Mouse (Mus musculus) layer of hippocampus, adult 9-11 months (tissue): ENCODE data around the gene Cdk10.
"Not testable (repeated sequence)": the region's sequence is repeated elsewhere in the genome, so short reads cannot be mapped to it uniquely, and the experiment has no call there.

ENCODE experiments used
- DNase-seq: peaks from one replicate; pipeline ENCODE4 v3.0.0; 2022

The Cdk10 gene

GRCm38 (mm10) chr8:123233760-123234159 lies 9.1 kb downstream of the Cdk10 start:
- DNase-seq, result no peak

DNA sequence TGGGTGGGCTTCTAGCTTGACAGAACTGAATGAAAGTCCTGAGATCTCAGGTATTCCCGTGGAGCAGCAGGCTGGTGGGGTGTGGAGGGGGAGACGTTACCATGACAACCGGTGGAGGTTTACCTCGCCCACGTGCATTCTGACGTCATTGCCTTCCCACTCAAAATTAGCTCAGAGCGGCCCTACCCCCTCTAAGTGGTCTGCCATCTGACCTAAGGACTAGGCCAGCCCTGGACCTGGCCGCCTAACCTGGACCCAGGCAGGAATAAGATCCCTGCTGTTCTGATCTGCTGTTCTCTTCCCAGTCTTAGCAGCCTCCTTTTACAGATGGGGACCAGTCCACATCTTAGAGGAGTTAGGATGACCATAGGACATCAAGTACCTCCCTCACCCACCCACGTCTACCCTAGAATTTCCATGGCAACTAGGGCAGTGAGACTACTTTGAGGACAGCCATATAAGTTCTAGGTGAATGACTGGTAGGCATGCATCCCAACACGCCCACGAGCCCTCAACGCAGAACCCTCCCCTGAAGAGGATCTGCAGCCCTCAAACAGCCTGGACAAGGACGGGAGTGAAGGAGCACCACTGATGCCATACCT lies 10.4 kb downstream of the Cdk10 start:
- peak; percentile 90 for DNase-seq

DNA sequence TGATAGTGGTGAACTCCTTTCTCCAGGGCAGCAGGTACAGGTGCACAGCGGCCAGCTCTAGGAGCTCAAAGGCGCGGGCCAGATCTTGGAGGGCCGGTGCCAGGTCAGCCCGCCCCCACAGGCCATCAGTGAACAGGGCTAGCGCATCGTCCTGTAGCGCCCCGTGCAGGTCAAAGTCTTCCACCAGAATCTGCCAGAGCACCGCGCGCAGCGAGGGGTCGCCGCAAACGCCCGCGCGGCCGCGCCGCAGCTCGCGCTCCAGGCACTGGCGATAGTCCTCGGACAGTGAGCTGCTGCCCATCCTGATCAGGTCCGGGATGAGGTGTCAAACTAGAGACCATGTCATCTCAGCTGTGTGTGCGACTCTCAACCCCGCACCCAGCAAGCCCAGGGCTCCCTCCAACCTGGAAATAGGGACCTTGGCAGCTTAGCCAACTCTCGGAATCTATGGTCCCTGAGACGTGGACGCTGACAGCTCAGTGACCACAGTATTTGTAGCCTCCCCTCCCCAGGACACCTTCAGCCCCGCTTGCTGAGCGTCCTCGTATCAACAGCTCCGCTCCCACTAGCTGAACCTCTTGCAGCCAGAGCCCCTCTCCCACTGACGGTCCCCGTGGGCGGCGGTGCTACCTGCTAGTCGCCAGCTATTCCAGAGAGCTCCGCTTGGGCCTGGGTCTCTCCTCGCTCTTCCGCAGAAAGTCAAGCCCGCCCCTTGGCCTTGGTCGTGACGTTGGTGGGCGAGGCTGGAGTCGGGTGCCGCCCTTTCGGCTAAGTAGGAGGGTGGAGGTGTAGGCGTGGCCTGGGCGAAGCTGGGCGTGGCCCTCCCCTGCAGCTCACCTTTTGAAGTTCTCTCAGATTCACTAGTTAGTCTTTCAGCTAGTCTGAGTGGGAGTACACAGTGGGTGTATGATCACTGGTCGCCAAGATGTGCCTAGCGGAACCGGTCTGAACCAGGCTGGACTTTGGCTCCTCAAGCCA lies 11.2 kb downstream of the Cdk10 start, which contains the start of gene Spata2l:
Gene Spata2l, minus strand, starts transcription at position 714 of the 978 bp plus-strand sequence.
- peak; percentile 90 for DNase-seq

GRCm38 (mm10) chr8:123239398-123239797 lies 14.8 kb downstream of the Cdk10 start:
- DNase-seq, result no peak

DNA sequence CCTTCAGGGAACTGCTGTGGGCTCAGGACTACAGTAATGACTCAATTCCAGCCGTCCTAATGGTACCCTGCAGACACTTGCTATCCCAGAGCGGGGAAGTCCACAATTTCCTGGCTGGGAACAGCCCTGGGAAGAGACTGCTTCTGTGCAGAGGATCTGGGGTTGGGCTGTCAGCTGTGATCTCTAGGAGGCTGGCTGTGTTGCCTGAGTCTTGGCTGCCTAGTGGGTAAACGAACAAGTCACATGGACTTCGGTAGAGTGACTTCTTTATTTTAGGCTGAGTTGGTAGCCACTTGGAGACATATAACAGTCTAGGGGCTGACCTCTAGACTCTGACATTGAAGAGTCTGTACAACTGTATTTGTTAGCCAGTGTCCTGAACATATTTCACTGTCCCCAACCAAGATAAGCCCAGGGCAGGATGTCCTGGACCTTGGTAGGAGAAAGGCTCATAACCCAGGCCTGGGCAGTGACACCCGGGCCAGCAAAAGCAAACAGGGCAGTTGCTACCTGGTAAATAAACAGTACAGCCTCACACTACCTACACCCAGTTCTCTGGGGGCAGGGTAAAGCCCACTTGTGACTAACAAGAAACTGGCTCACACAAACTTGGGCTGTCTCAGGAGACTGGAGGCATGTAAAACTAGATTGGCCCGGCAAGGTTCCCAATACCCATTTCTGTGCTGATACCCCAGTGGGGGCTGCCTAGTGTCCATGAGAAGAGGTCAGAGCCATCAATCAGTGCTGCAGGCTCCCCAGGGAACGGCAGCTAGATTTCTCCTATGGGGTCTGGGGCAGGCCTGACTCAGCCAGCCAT lies 17.7 kb downstream of the Cdk10 start:
- no peak for DNase-seq

- DNase-seq, result no peak
Observed at GRCm38 (mm10) chr8:123243053-123243452, 18.4 kb downstream of the Cdk10 start.

DNA sequence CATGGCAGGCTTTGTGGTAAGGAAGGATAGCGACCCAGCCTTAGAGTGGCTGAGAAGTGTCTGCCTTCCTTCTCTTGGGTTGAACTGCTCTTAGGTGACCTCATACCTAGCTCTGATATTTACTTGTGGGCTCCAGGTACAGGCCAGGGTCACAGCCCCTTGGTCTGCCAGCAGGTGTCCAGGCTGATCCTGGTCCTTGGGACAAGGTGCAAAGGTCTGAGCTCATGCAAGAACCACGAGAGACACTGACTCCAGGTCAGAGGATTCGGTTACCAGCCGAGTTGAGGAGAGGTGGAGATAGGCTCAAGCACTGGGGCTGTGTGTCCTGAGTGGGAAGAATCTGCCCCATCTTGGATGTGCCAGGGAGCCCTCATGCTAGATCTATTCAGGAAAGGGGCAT lies 19.7 kb downstream of the Cdk10 start:
- DNase-seq, result no peak

DNA sequence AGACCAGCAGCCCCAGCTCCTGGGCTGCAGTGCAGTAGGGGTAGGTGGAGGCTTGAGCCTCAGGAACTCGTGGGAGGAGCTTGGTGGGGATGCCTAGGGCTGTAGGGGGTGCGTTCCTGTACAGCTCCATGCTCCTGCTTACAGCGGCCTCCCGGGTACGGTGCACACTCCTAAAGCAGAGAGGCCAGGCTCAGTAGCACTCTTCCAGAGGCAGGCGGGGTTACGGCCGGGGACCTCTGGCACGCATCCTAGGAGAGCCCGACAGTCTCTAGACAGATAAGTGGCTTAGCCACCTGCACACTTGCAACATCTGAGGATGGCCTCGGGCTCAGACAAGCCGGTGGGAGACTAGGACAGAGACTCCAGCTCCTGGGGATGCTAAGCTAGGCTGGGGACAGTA lies 20.9 kb downstream of the Cdk10 start:
- DNase-seq, result no peak

GRCm38 (mm10) chr8:123247748-123248147 lies 23.1 kb downstream of the Cdk10 start:
- no peak for DNase-seq

DNA sequence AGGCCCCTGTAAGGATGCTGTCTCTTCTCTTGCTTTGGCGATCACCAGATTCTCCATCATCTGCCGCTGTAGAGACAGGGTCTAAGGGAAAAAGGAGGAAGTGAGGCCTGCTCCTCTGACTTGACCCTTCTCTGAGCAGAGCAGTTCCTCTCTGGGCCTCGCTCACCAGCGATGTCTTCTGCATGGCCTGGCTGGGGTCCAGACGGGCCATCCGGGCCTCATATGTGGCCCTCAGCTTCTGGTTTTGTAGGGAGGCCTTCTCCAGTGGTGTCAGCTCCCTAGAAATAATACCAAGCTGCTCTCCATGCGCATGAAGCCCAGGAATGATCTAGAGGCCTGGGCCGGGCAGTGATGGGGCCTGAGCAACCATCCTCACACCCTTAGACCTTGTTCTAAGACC lies 24.0 kb downstream of the Cdk10 start:
- DNase-seq, result peak; percentile 69

- no peak for DNase-seq
Observed at GRCm38 (mm10) chr8:123250940-123251339, 26.3 kb downstream of the Cdk10 start.

DNA sequence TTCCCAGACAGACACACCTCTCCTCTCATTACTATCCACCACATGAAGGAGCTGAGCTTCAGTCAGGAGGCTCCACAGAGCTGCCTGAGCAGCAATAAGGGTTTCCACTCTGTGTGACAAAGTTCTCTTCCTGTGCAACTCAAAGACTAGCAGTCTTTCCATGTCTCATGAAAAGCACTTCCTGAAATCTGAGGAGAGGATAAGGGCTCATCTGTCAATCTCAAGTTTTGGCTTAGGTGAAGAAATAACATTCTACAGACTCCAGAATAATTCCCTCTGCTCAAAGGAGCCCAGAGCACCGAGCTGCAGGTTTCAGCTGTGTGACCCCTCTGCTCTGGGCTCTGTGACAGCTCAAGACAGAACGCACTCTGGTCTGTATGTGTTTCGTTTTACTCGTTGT lies 28.3 kb downstream of the Cdk10 start:
- no peak for DNase-seq

DNA sequence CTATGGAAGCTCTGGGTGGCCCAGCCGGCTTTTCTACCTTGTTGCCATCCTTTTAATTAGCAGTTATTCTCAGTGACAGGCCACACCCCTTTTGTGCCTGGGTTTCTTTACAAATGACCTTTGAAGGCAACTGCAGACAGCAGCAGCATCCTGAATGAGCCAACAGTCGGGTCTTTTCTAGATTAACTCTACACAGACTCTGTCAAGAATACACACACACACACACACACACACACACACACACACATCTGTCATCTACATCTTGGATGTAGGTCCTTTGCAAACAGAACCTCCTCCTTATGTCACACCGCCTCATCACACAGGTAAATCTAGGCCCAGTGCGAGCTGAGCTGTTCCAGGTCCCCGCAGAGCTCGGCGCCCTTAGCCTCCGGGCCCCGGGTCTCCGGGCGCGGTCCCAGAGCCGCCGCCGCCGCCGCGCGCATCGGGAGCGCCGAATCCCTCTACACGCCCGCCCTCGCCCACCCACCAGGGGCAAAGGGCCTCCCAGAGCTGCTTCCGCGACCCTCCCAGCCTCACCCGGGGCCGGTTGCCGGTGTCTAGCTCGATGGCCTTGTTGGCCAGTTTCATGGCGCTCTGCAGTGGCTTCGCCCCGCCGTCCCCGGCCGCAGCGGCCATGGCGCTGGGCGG lies 28.9 kb downstream of the Cdk10 start:
- DNase-seq, result no peak

- DNase-seq, result peak; percentile 74
Observed at GRCm38 (mm10) chr8:123254099-123254885, 29.6 kb downstream of the Cdk10 start, which contains the start of the genes Zfp276 and Vps9d1. Gene Zfp276, plus strand, starts transcription at chr8:123254195. Gene Vps9d1, minus strand, starts transcription at chr8:123254348.

DNA sequence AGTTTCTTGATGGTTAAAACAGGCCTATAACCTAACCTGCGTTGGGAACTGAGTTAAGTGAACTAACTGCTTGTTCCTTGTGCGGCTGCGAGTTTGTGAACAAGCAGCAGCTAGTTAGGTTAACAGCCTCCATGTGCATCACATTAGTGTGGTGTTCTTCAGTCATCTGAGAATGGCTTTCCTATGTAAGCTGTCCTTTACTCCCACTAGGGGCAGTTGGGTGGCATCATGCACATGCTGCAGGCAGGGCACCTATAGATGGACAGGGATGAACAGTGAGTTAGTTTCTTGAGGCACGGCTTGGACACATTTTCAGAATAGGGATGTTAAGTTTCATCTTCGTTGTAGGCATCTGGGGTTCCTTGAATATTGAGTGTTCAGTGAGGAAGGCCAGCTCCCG lies 30.5 kb downstream of the Cdk10 start:
- DNase-seq, result no peak

DNA sequence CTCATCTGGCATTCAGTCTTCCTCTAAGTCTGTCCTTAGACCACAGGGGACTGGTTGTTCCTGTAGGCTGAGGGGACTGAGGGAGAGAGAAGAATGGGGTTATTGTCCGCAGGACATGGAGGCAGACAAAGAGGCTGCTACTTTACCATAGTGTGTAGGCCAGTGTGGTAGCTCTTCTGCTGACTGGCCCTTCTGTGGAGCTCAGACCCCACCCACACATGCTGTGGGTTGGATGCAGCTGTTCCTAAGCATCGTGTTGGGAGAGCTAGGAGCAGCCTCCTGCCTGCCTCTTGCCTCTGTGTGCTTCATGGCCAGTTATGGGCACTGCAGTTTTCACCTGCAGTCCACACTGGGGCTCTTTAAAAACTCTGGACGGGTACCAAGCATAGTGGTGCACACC lies 32.5 kb downstream of the Cdk10 start:
- DNase-seq, result peak; percentile 88

- DNase-seq, result not testable (repeated sequence)
Observed at GRCm38 (mm10) chr8:123257593-123257992, 33.0 kb downstream of the Cdk10 start.

DNA sequence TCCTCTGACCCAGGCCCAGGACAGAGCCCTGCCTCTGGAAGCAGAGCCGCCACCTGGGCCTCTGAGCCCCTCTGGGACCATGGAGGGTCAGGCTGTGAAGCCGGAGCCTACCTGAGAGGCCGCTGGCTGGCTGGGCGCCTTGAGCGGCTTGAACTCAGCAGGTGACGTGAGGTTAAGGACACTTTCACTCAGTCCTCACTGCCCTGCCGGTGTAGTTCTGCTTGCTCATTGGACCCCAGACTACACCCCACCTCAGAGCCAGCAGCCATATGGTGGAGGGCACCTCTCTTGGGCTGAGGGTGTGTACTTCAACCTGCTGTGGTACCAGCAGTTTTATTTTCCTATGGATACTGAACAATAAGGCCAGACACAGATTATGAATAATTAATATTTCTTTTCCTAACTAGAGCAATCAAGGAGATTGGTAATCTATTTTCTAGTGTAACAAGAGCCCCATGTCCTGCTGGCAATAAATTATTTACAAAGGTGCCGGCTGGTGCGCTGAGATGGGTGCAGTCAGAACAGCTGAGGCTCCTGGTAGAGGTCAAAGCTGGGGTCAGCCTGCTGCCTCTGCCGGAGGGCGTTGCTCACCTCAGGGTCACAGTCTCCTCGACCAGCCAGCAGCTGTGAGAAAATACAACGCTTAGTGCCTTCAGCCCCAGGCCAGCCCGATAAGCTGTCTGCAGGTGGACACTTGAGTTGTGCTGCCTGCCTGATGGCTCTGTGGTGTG lies 43.4 kb downstream of the Cdk10 start:
- DNase-seq, result no peak

- no peak for DNase-seq
Observed at GRCm38 (mm10) chr8:123271147-123271546, 46.5 kb downstream of the Cdk10 start.

DNA sequence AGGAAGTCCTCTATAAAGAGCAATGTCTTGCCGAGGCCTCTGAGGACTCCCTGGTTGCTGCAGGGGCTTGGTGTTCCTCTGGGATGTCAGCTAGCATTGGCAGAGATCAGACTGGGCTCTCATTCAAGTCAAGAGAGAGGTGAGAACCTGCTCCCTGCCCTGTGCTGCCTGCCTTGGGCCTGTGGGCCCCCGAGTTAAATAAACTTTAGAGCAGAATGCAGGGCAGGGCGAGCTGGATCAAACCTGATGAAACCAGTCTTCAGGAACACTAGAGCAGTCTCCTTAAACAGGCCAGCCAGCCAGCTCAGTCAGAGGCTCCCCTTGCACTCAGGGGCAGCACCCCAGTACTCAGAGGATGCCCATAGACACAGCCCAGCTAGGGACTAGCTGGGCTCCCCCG lies 47.3 kb downstream of the Cdk10 start:
- no peak for DNase-seq

- DNase-seq, result no peak
Observed at GRCm38 (mm10) chr8:123274447-123274846, 49.8 kb downstream of the Cdk10 start.
